ENCODE assay signal across 21 mouse cellular contexts in the genomic region with DNA sequence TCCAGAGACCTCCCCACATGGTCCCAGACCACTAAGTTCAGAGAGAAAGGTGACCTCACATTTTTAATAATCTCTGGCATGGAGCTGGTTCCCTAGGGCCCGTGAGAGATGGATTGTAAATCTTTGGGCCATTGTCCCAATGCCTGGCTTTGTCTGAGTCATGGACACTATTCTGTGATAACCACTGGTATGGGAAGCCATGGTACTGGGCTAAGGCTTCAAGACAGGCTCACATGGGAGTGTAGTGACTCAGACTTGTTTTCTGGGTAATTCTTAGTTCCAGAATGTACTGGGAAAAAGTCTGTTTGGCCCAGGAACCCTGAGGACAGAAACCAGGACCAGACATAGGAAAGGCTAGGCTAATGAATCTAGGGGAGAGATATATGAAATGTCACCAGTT. TPM values are rescaled to one million over a fixed set of nuclear protein-coding genes. Genes with fewer than 3 reads are reported as not detected.
"Had no signal": no experiment of that assay in that cellular context is flagged by ENCODE, and none has a peak within 500 bp of the region (broad histone marks: within the 10 kb centered on the region; RNA-seq: fewer than 3 reads in every experiment).

No protein-coding gene starts in this region.

- DNase-seq: lung, adult 18-20 months; lung, embryonic 14.5 days; lung, postnatal 10 days; lung, postnatal 4 days; midbrain, embryonic 14.5 days; right cerebral cortex, postnatal 14 days; thymus, adult 2 months; thymus, postnatal 14 days; thymus, postnatal 36 days had no signal

- ATAC-seq: midbrain, embryonic 16.5 days had no signal

- H3K9me3 ChIP-seq: midbrain, embryonic 10.5 days; midbrain, embryonic 12.5 days; neural tube, embryonic 13.5 days; neural tube, embryonic 15.5 days; stomach, embryonic 15.5 days had no signal

- H3K9ac ChIP-seq: lung, embryonic 14.5 days; midbrain, embryonic 12.5 days; neural tube, embryonic 13.5 days; neural tube, embryonic 15.5 days; stomach, embryonic 15.5 days had no signal

- H3K4me2 ChIP-seq: lung, embryonic 14.5 days; midbrain, embryonic 12.5 days; neural tube, embryonic 13.5 days; neural tube, embryonic 15.5 days; stomach, embryonic 15.5 days had no signal

- H3K27ac ChIP-seq: midbrain, embryonic 10.5 days; midbrain, embryonic 12.5 days; neural tube, embryonic 13.5 days; neural tube, embryonic 15.5 days; stomach, embryonic 15.5 days; stomach, postnatal 0 days had no signal

- H3K36me3 ChIP-seq: midbrain, embryonic 10.5 days; midbrain, embryonic 12.5 days; neural tube, embryonic 13.5 days; neural tube, embryonic 15.5 days; stomach, embryonic 15.5 days had no signal

- H3K4me3 ChIP-seq: midbrain, embryonic 10.5 days; midbrain, embryonic 12.5 days; myocyte; neural tube, embryonic 13.5 days; neural tube, embryonic 15.5 days; stomach, embryonic 15.5 days had no signal

RNA-seq across cellular contexts. Expression of a gene that starts 37.9 kb away (rescaled TPM):
- total RNA-seq: megakaryocyte, adult 5-6 weeks; megakaryocyte-erythroid progenitor cell, adult 5-6 weeks had no signal
- polyA plus RNA-seq: midbrain, embryonic 10.5 days; midbrain, embryonic 12.5 days; midbrain, embryonic 14.5 days; midbrain, embryonic 16.5 days; neural tube, embryonic 11.5 days; neural tube, embryonic 15.5 days; testis, adult 2 months had no signal
